Mouse (Mus musculus): ENCODE measurements around the gene Pabpn1l. TPM values are rescaled to one million over a fixed set of nuclear protein-coding genes. Genes with fewer than 3 reads are reported as not detected.

Pabpn1l gene
- total and polyA plus RNA-seq, 3 experiments, result 0.11 TPM; not detected in 2

DNA sequence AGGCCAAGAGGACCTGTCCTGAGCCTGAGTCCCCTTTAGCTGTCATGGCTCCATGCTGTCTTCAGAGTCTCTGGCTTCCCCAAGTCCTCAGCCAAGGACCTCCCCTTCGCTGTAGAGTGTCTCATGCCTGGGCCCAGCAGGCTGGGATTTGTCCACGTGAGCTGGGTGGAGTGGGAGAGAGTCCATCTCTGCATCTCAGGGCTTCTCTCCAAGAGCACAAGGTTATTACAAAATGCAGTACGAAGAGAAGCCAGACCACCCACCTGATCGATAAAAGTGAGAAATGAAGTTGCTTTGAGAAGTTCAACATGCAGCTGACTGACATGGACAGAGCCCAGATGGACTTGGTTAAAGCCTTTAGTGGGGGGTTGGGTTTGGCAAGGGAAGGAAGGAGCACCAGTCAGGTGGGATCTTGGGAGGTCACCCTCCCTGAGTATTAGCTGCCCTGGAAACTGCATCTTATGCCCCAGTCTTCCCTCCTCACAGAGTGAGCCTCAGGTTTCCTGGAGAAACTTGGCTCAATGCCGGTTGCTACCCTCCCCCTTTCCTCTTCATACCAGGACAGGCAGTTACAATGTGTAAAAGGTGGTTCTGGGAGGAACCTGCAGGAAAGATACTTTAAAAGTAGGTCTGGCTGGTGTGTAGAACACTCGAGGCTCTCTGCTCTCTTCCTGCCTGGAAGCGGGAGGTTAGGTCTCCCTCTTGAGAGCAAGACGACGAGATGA lies 6.2 kb downstream of the Pabpn1l start:
- peaks cover 13% of the 10 kb centered on the region for H3K27me3 ChIP-seq (ENCODE audit: insufficient read depth, low read length)
- peaks cover 43% of the 10 kb centered on the region for H3K36me3 ChIP-seq (replicated peaks)
- peaks cover 28% of the 10 kb centered on the region for H3K4me1 ChIP-seq (ENCODE audit: insufficient read depth, low read depth, low read length)
- no peak overlapping the region for H3K4me3 ChIP-seq (ENCODE audit: low read depth, low read length)
- DNase-seq (ENCODE audit: low spot score), result no peak
- ATAC-seq (ENCODE audit: extremely low read depth, insufficient number of reproducible peaks, low FRiP score, poor library complexity, severe bottlenecking), result no peak
- TF ChIP-seq POLR2AphosphoS5 (IDR thresholded peaks at IDR 0.05; ENCODE audit: insufficient replicate concordance, low read depth, low read length) (no peak), TAL1 (conservative IDR thresholded peaks at IDR 0.05; ENCODE audit: low read depth, low read length) (no peak), GATA1 (IDR thresholded peaks at IDR 0.05; ENCODE audit: borderline replicate concordance, low read length) (no peak), CTCF (IDR thresholded peaks at IDR 0.05; ENCODE audit: low read depth, low read length) (no peak), GATA2 (IDR thresholded peaks at IDR 0.05; ENCODE audit: borderline replicate concordance, low read depth, low read length) (no peak)
- H3K9me3 ChIP-seq (replicated peaks), result no peaks in the 10 kb centered on the region

DNA sequence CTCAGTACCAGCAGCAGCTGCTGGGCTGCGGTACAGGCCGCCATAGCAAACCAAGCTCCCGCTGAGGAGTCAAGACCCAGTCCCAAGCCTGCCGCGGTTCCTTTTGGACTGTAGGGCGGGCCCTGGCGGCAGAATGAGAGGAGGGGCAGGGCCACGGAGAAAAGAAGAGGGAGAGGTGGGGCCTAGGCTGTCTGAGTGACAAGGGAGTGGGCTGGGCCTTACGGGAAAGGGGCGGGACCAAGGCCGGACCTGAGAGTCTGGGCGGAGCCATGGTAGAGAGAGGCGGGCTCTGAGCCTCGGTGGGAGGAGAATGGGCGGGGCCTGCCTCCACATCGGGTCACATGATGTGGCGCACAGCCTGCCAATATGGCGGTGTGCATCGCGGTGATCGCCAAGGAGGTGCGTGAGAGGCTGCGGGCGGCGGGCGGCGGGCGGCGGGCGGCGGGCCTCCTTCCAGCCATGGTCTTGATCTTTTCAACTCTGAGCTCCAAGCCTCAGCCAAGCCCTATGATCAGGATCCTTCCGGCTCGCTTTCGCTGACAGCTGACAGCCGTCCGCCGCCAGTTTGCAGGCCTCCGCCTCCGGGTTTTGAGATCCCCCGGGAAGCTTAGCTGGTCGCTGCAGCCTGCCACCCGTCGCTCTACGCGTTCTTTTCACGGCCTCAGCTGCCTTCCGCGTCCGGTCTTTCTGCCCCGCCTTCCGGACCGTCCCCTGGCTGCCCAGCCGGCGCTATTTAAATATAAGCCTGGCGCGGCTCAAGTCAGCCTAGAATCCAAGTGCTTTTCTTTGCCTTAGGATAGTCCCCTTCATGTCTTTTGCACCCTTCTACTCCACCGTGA lies 11.0 kb downstream of the Pabpn1l start, which contains the start of the genes Galns and Trappc2l:
Gene Galns, minus strand, starts transcription at position 169 of the 839 bp plus-strand sequence.
Gene Trappc2l, plus strand, starts transcription at position 346 of the 839 bp plus-strand sequence.
- peaks cover 20% of the 10 kb centered on the region for H3K4me1 ChIP-seq (ENCODE audit: insufficient read depth, low read depth, low read length)
- peaks cover 6% of the 10 kb centered on the region; the same call in 1 of the 2 replicates for H3K27me3 ChIP-seq (ENCODE audit: insufficient read depth, low read length)
- no peak for TF ChIP-seq TAL1 (conservative IDR thresholded peaks at IDR 0.05; ENCODE audit: low read depth, low read length)
- no peak for TF ChIP-seq CTCF (IDR thresholded peaks at IDR 0.05; ENCODE audit: low read depth, low read length)
- no peak for TF ChIP-seq GATA1 (IDR thresholded peaks at IDR 0.05; ENCODE audit: borderline replicate concordance, low read length)
- no peak for TF ChIP-seq GATA2 (IDR thresholded peaks at IDR 0.05; ENCODE audit: borderline replicate concordance, low read depth, low read length)
- TF ChIP-seq POLR2AphosphoS5 (IDR thresholded peaks at IDR 0.05; ENCODE audit: insufficient replicate concordance, low read depth, low read length), result no peak
- peak; percentile 86 for DNase-seq (ENCODE audit: low spot score)
- peak within 1 kb of the TSS; percentile 86 for H3K4me3 ChIP-seq (ENCODE audit: low read depth, low read length)
- peak; percentile 99 for ATAC-seq (ENCODE audit: extremely low read depth, insufficient number of reproducible peaks, low FRiP score, poor library complexity, severe bottlenecking)
- H3K9me3 ChIP-seq (replicated peaks), result no peaks in the 10 kb centered on the region
- peaks cover 39% of the 10 kb centered on the region for H3K36me3 ChIP-seq (replicated peaks)

DNA sequence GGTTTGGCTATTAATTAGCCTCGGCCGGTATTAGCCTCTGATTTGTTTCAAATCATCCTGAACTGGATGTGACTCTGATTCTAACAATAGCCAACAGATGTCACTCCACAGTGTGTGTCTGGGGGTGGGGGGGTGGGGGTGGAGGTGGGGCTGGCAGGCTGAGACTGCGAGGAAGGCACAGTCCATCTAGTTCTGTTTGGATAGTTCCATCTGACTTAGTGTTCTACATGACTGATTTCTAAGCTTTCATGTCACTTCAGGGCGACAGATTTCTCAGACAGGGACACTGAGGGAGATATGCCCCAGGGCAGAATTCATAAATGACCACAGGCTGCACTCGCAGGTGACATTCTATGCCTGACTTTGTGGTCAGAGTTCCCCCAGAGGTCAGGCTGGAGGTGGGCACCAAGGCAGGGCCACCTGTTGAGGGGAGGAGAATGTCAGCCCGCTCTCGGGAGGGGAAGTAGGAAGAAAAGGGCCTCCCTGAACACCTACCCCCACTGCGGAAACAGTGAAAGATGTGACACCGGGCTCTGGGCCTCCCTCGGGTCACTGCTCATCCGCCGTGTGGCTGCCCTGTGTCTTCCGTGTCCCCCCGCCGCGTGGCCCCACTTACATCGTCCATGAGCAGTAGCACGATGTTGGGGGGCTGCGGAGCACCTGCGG lies 11.8 kb downstream of the Pabpn1l start:
- no peak for ATAC-seq (ENCODE audit: extremely low read depth, insufficient number of reproducible peaks, low FRiP score, poor library complexity, severe bottlenecking)
- no peak for TF ChIP-seq GATA2 (IDR thresholded peaks at IDR 0.05; ENCODE audit: borderline replicate concordance, low read depth, low read length)
- no peak for TF ChIP-seq CTCF (IDR thresholded peaks at IDR 0.05; ENCODE audit: low read depth, low read length)
- no peak for TF ChIP-seq GATA1 (IDR thresholded peaks at IDR 0.05; ENCODE audit: borderline replicate concordance, low read length)
- TF ChIP-seq POLR2AphosphoS5 (IDR thresholded peaks at IDR 0.05; ENCODE audit: insufficient replicate concordance, low read depth, low read length), result no peak
- TF ChIP-seq TAL1 (conservative IDR thresholded peaks at IDR 0.05; ENCODE audit: low read depth, low read length), result no peak
- Histone ChIP-seq H3K4me1 (ENCODE audit: insufficient read depth, low read depth, low read length) (peaks cover 20% of the 10 kb centered on the region), H3K9me3 (replicated peaks) (no peaks in the 10 kb centered on the region), H3K36me3 (replicated peaks) (peaks cover 31% of the 10 kb centered on the region), H3K4me3 (ENCODE audit: low read depth, low read length) (peak overlapping the region; percentile 86), H3K27me3 (ENCODE audit: insufficient read depth, low read length) (peaks cover 6% of the 10 kb centered on the region; the same call in 1 of the 2 replicates)
- DNase-seq (ENCODE audit: low spot score), result peak; percentile 48

DNA sequence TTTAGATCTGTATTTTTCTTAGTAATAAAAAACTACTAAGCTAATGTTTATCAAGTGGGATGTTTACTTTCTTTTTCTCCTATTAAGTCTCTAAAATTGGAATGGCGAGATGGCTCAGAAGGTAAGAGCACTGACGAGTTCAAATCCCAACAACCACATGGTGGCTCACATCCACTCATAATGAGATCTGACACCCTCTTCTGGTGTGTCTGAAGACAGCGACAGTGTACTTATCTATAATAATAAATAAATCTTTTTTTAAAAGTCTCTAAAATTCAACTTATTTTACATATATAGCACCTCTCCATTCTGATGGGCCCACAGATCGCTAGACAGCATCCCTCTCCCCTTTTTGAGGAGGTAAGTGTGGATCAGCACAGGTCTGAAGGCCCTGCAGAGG lies 12.3 kb downstream of the Pabpn1l start:
- Histone ChIP-seq H3K4me1 (ENCODE audit: insufficient read depth, low read depth, low read length) (peaks cover 20% of the 10 kb centered on the region), H3K27me3 (ENCODE audit: insufficient read depth, low read length) (peaks cover 10% of the 10 kb centered on the region; the same call in 1 of the 2 replicates), H3K9me3 (replicated peaks) (no peaks in the 10 kb centered on the region), H3K36me3 (replicated peaks) (peaks cover 26% of the 10 kb centered on the region), H3K4me3 (ENCODE audit: low read depth, low read length) (no peak overlapping the region)
- ATAC-seq (ENCODE audit: extremely low read depth, insufficient number of reproducible peaks, low FRiP score, poor library complexity, severe bottlenecking), result no peak
- DNase-seq (ENCODE audit: low spot score), result no peak
- TF ChIP-seq CTCF (IDR thresholded peaks at IDR 0.05; ENCODE audit: low read depth, low read length), result no peak
- no peak for TF ChIP-seq GATA1 (IDR thresholded peaks at IDR 0.05; ENCODE audit: borderline replicate concordance, low read length)
- no peak for TF ChIP-seq TAL1 (conservative IDR thresholded peaks at IDR 0.05; ENCODE audit: low read depth, low read length)
- no peak for TF ChIP-seq GATA2 (IDR thresholded peaks at IDR 0.05; ENCODE audit: borderline replicate concordance, low read depth, low read length)
- no peak for TF ChIP-seq POLR2AphosphoS5 (IDR thresholded peaks at IDR 0.05; ENCODE audit: insufficient replicate concordance, low read depth, low read length)

DNA sequence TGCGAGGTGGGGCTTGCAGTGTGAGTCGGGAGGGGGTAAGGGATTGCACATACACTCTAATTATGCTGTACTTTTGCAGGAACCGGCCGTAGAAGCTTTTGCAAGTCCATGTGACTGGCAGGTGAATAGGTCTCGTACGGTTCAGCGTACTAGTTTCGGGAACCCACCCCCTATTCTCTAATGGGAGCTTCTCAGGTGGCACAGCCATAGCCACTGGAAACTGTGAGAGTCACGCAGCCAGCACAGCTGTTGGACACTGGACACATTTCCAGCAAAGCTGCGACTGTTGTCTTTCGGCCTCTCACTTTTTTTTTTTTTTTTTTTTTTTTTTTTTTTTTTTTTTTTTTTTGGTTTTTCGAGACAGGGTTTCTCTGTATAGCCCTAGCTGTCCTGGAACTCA lies 15.7 kb downstream of the Pabpn1l start:
- ATAC-seq (ENCODE audit: extremely low read depth, insufficient number of reproducible peaks, low FRiP score, poor library complexity, severe bottlenecking) (no peak), DNase-seq (ENCODE audit: low spot score) (no peak)
- Histone ChIP-seq H3K36me3 (replicated peaks) (peaks cover 7% of the 10 kb centered on the region), H3K4me1 (ENCODE audit: insufficient read depth, low read depth, low read length) (peaks cover 15% of the 10 kb centered on the region), H3K9me3 (replicated peaks) (no peaks in the 10 kb centered on the region), H3K4me3 (ENCODE audit: low read depth, low read length) (no peak overlapping the region), H3K27me3 (ENCODE audit: insufficient read depth, low read length) (peaks cover 35% of the 10 kb centered on the region)
- TF ChIP-seq POLR2AphosphoS5 (IDR thresholded peaks at IDR 0.05; ENCODE audit: insufficient replicate concordance, low read depth, low read length) (no peak), CTCF (IDR thresholded peaks at IDR 0.05; ENCODE audit: low read depth, low read length) (no peak), GATA2 (IDR thresholded peaks at IDR 0.05; ENCODE audit: borderline replicate concordance, low read depth, low read length) (no peak), GATA1 (IDR thresholded peaks at IDR 0.05; ENCODE audit: borderline replicate concordance, low read length) (no peak), TAL1 (conservative IDR thresholded peaks at IDR 0.05; ENCODE audit: low read depth, low read length) (no peak)
